22 mouse cellular contexts compared by ENCODE assay signal in genomic region chr16:34563593-34564280, GRCm38 (mm10). TPM values are rescaled to one million over a fixed set of nuclear protein-coding genes. Genes with fewer than 3 reads are reported as not detected.
DNase-seq lines count a peak whose midpoint lies in the region; TF ChIP-seq lines count a peak whose summit lies in the region.
"Had no signal": no experiment of that assay in that cellular context is flagged by ENCODE, and none has a peak within 500 bp of the region (broad histone marks: within the 10 kb centered on the region; RNA-seq: fewer than 3 reads in every experiment).

No protein-coding gene starts in this region.

- no peak for TF ChIP-seq CTCF in left cerebral cortex, adult 2 months (IDR thresholded peaks at IDR 0.05)

- DNase-seq in adrenal gland, adult 2 months, result peak; percentile 6
- no peak for DNase-seq in adrenal gland, postnatal 25 days
- DNase-seq in heart, adult 11 months, result peak; percentile 90
- DNase-seq in heart, postnatal 25 days (ENCODE audit: low spot score), result no peak
- DNase-seq in left cerebral cortex, adult 2 months (ENCODE audit: extremely low spot score in 1 of 2, low spot score in 2 of 2), result no peak
- DNase-seq in left cerebral cortex, adult 8-10 months (ENCODE audit: low spot score in 2 of 2), result no peak
- DNase-seq in brain, adult 2 months (ENCODE audit: low read depth, low spot score), result peak; percentile 60
- no peak for DNase-seq in yolk sac, embryonic 10.5 days (ENCODE audit: low spot score)
- DNase-seq: adrenal gland, adult 8-10 months; cerebellum, adult 11 months; cerebellum, adult 9-11 months; heart, postnatal 14 days; kidney, adult 18-20 months; kidney, postnatal 25 days; liver, embryonic 13.5 days; lung, adult 2 months; lung, postnatal 10 days had no signal

- H3K27ac ChIP-seq in left cerebral cortex, adult 2 months, result peak overlapping the region; percentile 83
- H3K27ac ChIP-seq: hindbrain, embryonic 13.5 days; kidney, embryonic 15.5 days; limb, embryonic 15.5 days; liver, embryonic 13.5 days; midbrain, embryonic 15.5 days had no signal

- H3K4me3 ChIP-seq in left cerebral cortex, adult 2 months, result no peak overlapping the region
- H3K4me3 ChIP-seq: erythroblast, embryonic 14.5 days; hindbrain, embryonic 13.5 days; kidney, embryonic 15.5 days; limb, embryonic 15.5 days; liver, embryonic 13.5 days; midbrain, embryonic 15.5 days had no signal

- intact Hi-C loops in heart, postnatal 25 days (cut with DNase I), result no loop called here
- intact Hi-C loops in left cerebral cortex, adult 2 months (cut with DNase I), result no loop called here

RNA-seq across cellular contexts. Expression of gene Kalrn, which starts 9.6 kb away (rescaled TPM):
- total RNA-seq in adrenal gland, adult 2 months (2021), result 1 to 10 TPM; 5.3 to 9.9 TPM
- 1.5 and 1.6 TPM in 2 replicates for polyA plus RNA-seq in adrenal gland, adult 2 months (2012; rRNA removed)
- 7.7 and 8.2 TPM in 2 replicates for total RNA-seq in adrenal gland, postnatal 25 days (2021)
- 10 to 100 TPM; 26.6 to 31.3 TPM for total RNA-seq in heart, postnatal 25 days (2021)
- total RNA-seq in left cerebral cortex, adult 2 months (2021), result 100 to 1,000 TPM; 539 to 570 TPM
- 100 to 1,000 TPM; 485 to 551 (median 491) TPM for total RNA-seq in left cerebral cortex, adult 8-10 months (2022)

Comparison
In these comparisons a context has a peak if more than half of its experiments do, and no peak if none do; other contexts are left out.
1. DNase-seq: peak in adrenal gland, adult 2 months (single experiment), heart, adult 11 months (single experiment) and brain, adult 2 months (single experiment); none in adrenal gland, postnatal 25 days (single experiment), heart, postnatal 25 days (single experiment), left cerebral cortex, adult 2 months (0 of 2), left cerebral cortex, adult 8-10 months (0 of 2) and yolk sac, embryonic 10.5 days (single experiment).
2. RNA of gene Kalrn, which starts 9.6 kb away (total RNA-seq): 539 to 570 TPM in left cerebral cortex, adult 2 months and 485 to 551 TPM in left cerebral cortex, adult 8-10 months; 26.6 to 31.3 TPM in heart, postnatal 25 days, 5.3 to 9.9 TPM in adrenal gland, adult 2 months and 7.7 to 8.2 TPM in adrenal gland, postnatal 25 days; every median in the first group is over 10 times any median in the second.